Mouse (Mus musculus) lung, postnatal 10 days (tissue): ENCODE data around the gene Ccna2.
"Not testable (repeated sequence)": the region's sequence is repeated elsewhere in the genome, so short reads cannot be mapped to it uniquely, and the experiment has no call there.

Experiments
- DNase-seq: peaks from one replicate; pipeline ENCODE4 v3.0.0; 2021

Gene Ccna2

GRCm38 (mm10) chr3:36571827-36572378, at the start of gene Ccna2:
Gene Ccna2, minus strand, starts transcription at chr3:36572150.
- peak; percentile 99 for DNase-seq

- no peak for DNase-seq
These were observed 46.2 kb upstream of the Ccna2 start for GRCm38 (mm10) chr3:36618181-36618580.

GRCm38 (mm10) chr3:36613908-36614255, 41.9 kb upstream of the Ccna2 start:
- DNase-seq = no peak

GRCm38 (mm10) chr3:36613202-36613907, 41.4 kb upstream of the Ccna2 start, which contains the start of gene Bbs7:
Gene Bbs7, minus strand, starts transcription at chr3:36613477.
- DNase-seq = peak; percentile 96

GRCm38 (mm10) chr3:36612687-36613086, 40.7 kb upstream of the Ccna2 start:
- DNase-seq = peak; percentile 3

- no peak for DNase-seq
These were observed 34.2 kb upstream of the Ccna2 start for GRCm38 (mm10) chr3:36605894-36606783.

GRCm38 (mm10) chr3:36599773-36600172, 27.8 kb upstream of the Ccna2 start:
- not testable (repeated sequence) for DNase-seq

GRCm38 (mm10) chr3:36598811-36599210, 26.9 kb upstream of the Ccna2 start:
- no peak for DNase-seq

GRCm38 (mm10) chr3:36571361-36571826, 556 bp downstream of the Ccna2 start:
- DNase-seq = no peak

GRCm38 (mm10) chr3:36569836-36570235, 2.1 kb downstream of the Ccna2 start:
- no peak for DNase-seq

- DNase-seq = no peak
These were observed 8.3 kb downstream of the Ccna2 start for GRCm38 (mm10) chr3:36563666-36564065.

- DNase-seq = no peak
These were observed 12.3 kb downstream of the Ccna2 start for GRCm38 (mm10) chr3:36559606-36560005.

- DNase-seq = no peak
These were observed 14.3 kb downstream of the Ccna2 start for GRCm38 (mm10) chr3:36557601-36558000.

- DNase-seq = peak; percentile 96
These were observed 19.4 kb downstream of the Ccna2 start, which contains the start of gene Exosc9 for GRCm38 (mm10) chr3:36552406-36553047. Gene Exosc9, plus strand, starts transcription at chr3:36552606.

GRCm38 (mm10) chr3:36551851-36552384, 20.0 kb downstream of the Ccna2 start:
- peak; percentile 7 for DNase-seq

GRCm38 (mm10) chr3:36551343-36551742, 20.6 kb downstream of the Ccna2 start:
- DNase-seq = peak; percentile 63

- DNase-seq = no peak
These were observed 27.0 kb downstream of the Ccna2 start for GRCm38 (mm10) chr3:36544961-36545360.

GRCm38 (mm10) chr3:36541399-36541798, 30.6 kb downstream of the Ccna2 start:
- no peak for DNase-seq

GRCm38 (mm10) chr3:36540756-36541155, 31.2 kb downstream of the Ccna2 start:
- DNase-seq = no peak

- DNase-seq = no peak
These were observed 34.1 kb downstream of the Ccna2 start for GRCm38 (mm10) chr3:36537701-36538470.

GRCm38 (mm10) chr3:36536041-36536440, 35.9 kb downstream of the Ccna2 start:
- no peak for DNase-seq

- DNase-seq = no peak
These were observed 38.7 kb downstream of the Ccna2 start for GRCm38 (mm10) chr3:36533201-36533672.
